Mouse (Mus musculus): Measurements from ENCODE around the gene Apol6.
A peak's percentile ranks its signal among the peaks of the same experiment; 100 is the strongest.

DNA sequence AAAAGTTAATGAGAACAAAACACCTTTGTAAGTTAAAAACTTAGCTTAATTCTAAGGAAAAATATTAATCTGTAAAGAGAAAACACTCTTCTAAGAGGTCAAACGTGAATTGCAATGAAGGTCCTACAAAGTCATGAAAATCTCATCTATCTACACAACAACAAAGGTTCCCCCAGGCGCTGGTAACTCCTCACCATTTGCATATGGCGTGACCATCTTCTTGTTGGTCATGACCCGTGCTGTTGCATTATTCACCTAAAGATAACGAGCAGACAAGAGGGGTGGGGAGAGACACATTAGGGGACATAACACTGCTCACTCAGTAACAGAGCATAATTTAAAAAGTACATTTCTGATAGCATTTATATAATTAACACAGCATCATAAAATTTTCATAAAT is 58.2 kb downstream of the Apol6 start:
- TF ChIP-seq POLR2A (IDR thresholded peaks at IDR 0.05; ENCODE audit: insufficient read depth, low read length) (no peak), CTCF (IDR thresholded peaks at IDR 0.05; ENCODE audit: low read depth, low read length) (no peak), EP300 (IDR thresholded peaks at IDR 0.05; ENCODE audit: insufficient read depth, low read depth, low read length) (peak; percentile 91)
